Mouse (Mus musculus) telencephalon, adult 2 months (tissue): ENCODE results near the gene Mrps23.
"Not testable (repeated sequence)": the region's sequence is repeated elsewhere in the genome, so short reads cannot be mapped to it uniquely, and the experiment has no call there.

Experiments
- DNase-seq: peaks from one replicate; pipeline ENCODE4 v3.0.0-alpha.2; 2011; ENCODE audit warnings: low read depth, low spot score

Gene Mrps23

DNA sequence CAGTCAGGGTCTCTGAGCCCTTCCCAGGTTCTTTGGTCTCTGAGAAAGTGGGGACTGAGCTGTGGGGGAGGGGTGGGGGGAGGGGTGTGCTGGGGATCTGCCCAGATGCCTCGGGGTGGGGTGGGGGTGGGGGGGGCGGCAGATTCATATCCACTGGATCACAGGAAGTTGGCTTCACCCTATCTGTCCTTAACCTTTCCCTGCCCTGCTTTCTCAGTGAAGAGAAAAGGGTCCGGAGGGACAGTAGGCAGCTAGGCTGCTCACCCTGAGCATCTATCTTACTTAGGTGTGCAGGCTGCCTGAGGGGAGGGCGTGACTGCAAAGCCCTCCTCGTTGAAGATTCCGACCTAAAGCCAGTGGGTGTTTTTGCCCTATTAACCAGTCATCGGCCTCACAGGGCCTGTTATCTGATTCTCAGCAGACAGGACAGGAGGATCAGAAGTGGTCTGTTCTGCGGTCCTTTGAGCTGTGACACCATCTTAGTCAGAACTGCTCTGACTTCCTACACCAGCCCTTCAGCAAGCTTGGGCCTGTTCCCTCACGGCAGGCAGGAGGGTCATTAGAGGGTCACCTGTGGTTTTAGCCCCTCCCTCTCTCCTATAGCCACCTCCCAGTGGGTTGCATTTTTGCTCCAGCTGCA is 30.7 kb upstream of the Mrps23 start:
- no peak for DNase-seq

DNA sequence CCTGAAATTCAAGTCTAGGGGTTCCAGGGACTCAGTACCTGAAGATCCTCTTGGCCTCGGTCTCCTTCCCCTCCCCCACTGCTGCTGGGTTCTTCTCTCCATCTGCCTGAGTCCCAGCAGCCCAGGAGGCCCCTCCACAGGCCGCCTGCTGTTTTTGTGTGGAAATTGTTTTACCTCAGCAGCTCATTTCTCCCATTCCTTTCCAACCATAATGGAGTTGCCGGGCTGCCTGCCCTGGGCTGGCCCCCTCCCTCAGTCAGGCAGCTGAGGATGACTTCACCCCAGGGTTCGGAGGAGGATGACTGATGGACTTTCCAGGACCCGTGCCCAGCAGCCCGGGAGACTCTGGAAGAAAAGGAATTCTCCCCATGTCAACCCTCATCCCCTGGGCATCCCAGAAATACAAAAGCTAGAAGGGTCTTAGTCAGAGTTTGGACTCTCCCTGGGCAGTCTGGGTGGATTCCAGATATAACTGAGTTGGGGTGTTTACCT is 23.7 kb upstream of the Mrps23 start:
- DNase-seq, result no peak

DNA sequence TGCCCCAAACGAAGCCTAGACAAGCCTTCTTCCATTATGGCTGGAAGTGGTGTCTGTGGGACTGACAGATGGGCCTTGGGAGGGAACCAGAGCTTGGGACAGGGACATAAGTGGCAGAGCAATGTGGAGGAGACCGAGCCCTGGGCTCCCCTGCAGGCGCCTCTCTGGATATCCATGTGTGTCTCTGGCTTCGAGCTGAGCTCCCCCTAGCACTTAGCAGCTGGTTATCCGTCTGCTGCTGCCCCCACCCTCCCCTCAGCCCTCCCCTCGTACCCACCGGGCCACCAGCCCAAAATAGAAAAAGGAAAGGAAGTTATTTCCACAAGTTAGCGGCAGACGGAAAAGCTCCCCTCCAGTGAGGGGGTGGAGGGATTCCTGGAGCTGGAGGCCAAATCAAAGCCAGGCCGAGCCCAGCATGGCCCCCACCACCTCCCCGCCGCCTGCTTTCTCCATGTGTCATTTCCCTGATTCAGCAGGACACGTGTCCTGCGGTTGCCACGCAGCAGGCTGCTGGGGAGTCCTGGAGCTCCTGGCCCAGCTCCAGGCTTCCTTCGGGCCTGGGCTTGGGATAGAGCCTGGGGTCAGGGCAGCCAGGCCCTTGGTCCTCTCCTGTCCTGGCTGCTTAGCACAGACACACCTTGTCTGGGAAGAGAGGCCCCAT is 23.1 kb upstream of the Mrps23 start:
- no peak for DNase-seq

DNA sequence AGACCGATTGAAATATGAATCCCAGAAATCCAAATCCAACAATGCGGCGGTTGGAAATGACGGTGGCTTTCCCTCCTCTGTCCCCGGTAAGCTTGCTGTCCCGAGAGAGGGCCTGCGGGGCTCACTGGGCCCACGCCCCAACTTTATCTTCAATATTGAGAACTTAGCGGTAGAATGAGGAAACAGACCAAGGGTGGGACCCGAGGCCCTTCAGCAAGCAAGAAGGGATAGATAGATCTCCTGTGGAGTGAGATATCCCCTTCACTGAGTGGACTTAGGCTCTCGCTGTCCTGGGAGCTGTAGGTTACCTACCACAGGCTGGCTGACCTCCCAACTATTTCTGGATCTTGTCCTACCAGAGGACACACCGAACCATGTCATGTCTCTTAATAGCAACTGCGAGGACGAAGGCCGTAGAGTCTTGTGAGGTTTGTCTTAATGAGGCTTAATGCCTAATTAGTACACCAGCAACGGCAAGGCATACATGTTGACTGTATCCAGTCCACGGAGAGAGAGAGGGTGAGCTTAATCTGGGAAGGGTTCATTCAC is 19.5 kb upstream of the Mrps23 start:
- no peak for DNase-seq

DNA sequence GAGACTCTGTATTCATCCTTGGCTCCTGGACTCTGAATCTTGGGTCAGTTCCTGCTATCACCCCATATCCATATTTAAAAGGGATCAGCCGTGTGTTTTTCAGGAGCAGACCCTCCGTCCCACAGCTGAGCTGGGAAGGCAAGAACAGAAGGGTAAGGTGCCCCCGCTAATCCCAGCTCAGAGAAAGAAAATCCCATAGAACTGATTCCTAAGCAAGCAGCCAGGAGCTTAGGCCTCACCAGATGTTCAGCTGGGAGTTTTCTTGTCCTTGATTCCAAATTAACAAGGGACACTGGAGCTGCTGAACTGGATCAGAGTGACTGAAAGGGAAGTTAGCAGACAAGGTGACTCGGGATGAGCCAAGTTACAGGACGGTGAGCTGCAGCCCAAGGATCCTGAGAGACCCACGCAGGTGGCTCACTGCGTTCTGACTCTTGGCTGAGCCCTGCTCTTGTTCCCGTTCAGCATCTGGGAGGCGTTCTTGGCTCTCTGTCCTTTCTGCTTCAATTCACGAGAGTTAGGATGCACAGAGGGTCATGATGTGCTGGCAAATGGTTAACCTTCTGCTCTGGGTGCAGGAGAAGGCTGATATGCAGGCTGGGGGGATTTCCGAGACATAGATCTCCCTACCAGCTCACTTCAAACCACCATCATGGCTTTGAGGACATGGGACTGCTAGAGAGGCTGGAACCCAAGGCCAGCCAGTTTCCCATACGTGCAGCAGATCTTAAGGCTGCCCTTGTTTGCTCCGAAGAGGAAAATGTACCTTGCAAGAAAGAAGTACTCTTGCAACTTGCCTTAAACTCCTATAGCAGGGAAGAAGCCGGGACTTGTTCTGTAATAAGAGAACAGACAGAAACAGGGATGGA is 17.9 kb upstream of the Mrps23 start:
- no peak for DNase-seq

DNA sequence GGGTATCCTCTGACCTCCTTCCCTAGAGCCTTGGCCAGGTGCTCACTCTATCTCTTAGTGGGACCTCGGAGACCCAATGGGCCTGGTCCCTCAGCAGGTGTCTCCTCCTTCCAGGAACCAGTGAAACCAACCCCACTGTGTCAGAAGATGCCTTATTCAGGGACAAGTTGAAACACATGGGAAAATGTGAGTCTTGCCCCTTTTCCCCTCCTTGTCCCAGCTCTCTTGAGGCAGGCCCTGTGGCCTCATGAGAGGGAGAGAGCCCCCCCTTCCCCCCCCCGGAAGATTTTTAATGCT is 17.3 kb upstream of the Mrps23 start:
- no peak for DNase-seq

- DNase-seq, result peak; percentile 74
These were observed 16.6 kb upstream of the Mrps23 start for GRCm38 (mm10) chr11:88187417-88188133.

DNA sequence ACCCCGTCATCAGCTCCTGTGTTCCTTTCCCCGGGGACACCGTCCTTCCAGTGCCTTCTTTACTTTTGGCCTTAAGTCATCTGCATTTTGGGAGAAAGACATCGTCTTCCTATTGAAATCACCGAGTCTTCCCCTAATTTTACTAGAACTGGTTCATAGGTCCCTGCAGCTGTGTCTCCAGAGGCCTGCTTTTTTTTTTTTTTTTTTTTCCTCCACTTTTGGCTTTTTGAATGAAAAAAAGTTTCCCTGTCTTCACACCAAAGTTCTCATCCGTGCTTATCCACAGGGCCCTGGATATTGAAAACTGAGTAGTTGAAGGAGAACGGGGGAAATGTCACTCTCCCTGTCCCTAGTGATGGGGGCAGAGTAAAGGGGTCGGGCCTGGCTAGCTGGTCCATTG is 16.0 kb upstream of the Mrps23 start:
- DNase-seq, result no peak

- DNase-seq, result no peak
These were observed 15.6 kb upstream of the Mrps23 start for GRCm38 (mm10) chr11:88188635-88189034.

DNA sequence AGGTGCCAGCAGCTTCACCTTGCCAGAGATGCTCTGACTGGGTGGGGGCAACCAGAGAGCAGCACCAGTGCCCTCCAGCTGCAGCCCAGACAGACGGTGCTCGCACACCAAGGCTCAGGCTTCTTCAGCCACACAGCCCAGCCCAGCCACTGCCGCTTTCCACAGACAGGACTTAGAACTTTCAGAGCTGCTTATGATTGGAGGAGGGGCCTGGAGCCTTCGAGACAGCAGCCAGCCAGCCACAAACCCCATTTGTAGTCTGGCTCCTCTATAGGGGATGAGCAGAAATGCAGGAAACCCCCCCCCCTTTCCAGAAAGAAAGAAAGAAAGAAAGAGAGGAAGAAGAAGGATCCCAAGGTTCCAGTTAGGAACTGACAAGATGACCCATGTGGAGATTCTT is 11.6 kb upstream of the Mrps23 start:
- DNase-seq, result no peak

- DNase-seq, result no peak
These were observed 10.9 kb upstream of the Mrps23 start for GRCm38 (mm10) chr11:88193098-88193823.

DNA sequence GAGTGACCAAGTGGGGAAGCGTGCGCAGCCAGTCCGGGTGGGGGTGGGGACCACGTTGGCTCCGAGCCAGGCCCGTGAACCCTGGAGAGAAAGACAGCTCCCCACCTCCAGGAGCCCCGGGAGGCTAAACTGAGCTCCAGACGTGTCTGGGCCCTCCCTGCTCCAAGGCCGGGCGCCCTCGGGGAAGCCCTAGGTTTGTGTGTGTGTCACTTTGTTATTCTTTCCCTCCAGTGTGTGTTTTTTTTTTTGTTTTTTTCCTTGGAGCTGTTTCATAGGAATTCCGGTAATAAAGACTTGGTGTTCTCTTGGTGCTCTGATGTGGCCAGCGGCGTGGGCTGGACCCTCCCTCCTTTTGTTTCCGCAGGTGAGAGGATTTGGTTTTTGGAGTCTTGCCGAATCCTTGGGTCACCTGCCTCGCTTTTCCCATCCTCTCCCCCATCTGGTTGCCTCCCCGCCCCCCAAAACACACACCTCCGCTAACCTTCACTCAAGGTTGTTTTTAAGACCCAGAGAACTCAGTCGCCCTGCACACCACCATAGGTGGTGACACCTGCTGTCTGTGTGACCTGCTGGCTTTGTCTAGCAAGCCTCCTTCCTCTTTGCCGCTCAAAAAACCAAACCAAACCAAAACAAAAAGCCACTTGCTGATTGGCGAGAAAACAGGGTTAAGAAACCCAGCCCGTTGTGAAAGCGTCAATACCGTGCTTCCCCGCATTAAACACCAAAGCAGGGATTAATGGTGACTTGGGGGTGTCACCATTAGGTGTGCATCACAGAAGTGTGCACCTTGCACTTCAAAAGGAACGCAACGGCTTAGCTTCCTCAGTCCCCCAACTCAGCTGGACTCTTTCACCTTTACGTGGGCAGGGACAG is 10.1 kb upstream of the Mrps23 start:
- DNase-seq, result no peak

GRCm38 (mm10) chr11:88195699-88196098 is 8.5 kb upstream of the Mrps23 start:
- DNase-seq, result not testable (repeated sequence)

- DNase-seq, result peak; percentile 72
These were observed 7.0 kb upstream of the Mrps23 start for GRCm38 (mm10) chr11:88197153-88197576.

DNA sequence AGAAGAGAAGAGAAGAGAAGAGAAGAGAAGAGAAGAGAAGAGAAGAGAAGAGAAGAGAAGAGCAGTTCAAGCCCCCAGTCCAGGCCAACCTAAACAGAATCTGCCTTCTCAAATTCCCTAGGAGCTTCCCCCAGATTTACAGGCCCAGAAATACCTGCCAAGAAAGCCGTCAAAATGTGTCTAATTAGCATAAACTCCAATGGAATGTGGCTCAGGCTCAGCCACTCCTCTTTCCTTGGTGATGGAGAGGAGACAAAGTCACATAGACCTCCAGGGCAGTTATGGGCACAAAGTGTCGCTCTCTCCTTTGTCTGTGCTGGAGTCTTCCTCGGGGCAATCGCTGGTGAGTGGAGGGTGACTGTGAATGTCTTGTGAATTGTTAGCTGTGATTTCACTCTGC is 6.0 kb upstream of the Mrps23 start:
- DNase-seq, result no peak

DNA sequence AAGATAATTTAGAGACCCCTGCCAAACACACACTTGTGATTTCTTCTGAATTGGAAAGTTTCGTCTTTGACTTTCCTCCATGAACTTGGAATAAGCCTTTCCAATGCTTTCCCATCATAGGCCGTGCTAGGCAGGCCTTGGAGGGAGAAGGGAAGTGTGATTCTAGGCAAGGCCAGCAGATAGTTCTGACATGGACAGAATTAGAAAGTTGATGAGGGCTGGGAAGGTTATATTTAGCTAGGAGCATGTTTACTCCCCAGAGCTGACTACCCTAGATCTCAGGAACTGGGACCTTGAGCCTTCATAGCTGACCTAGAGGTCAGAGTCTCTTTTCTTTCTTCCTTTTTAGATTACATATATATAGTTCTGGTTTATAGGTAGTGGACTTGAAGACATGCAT is 3.0 kb upstream of the Mrps23 start:
- no peak for DNase-seq

- DNase-seq, result no peak
These were observed 2.1 kb upstream of the Mrps23 start for GRCm38 (mm10) chr11:88202077-88202476.

GRCm38 (mm10) chr11:88204593-88205368 is 593 bp downstream of the Mrps23 start:
- no peak for DNase-seq

DNA sequence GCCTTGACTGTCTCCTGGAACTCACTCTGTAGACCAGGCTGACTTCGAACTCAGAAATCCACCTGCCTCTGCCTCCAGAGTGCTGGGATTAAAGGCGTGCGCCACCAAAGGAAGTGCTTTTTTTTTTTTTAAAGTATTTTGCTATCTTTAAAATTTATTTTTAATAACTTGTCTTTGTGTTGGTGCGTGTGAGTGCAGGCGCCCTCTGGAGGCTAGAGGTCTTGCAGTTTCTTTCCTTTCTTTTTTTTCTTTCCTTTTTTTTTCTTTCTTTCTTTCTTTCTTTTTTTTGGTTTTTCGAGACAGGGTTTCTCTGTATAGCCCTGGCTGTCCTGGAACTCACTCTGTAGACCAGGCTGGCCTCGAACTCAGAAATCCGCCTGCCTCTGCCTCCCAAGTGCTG is 2.4 kb downstream of the Mrps23 start:
- not testable (repeated sequence) for DNase-seq
